Mouse (Mus musculus) liver, embryonic 14.5 days (tissue): ENCODE data around the gene Rasgrp4. TPM values are rescaled to one million over a fixed set of nuclear protein-coding genes. Genes with fewer than 3 reads are reported as not detected.
A peak's percentile ranks its signal among the peaks of the same experiment; 100 is the strongest.
"Not testable (repeated sequence)": the region's sequence is repeated elsewhere in the genome, so short reads cannot be mapped to it uniquely, and the experiment has no call there.

Experiments used
- ATAC-seq: fragments of 200-750 bp; cut with Nextera tagmentation; 2 replicates; pipeline ENCODE4 v1.8.0; 2017; ENCODE audit warnings: moderate number of reproducible peaks, mild to moderate bottlenecking, moderate library complexity; ENCODE audit not compliant: insufficient read depth
- DNase-seq, 3 experiments: peaks; one replicate each; pipeline ENCODE4 v3.0.0-alpha.2; 2012 to 2013; ENCODE audit warnings: low read depth in 3 of 3, low spot score in 3 of 3
- H3K27ac ChIP-seq: fragments of 300-500 bp; sonication (generic); 2 replicates; pipeline ENCODE4 v1.5.1; 2014; ENCODE audit warnings: moderate library complexity, mild to moderate bottlenecking, control low read depth, inconsistent platforms
- H3K27me3 ChIP-seq: fragments of 300-500 bp; sonication (generic); 2 replicates; pipeline ENCODE4 v1.6.1; 2014; ENCODE audit warnings: mild to moderate bottlenecking, low read length, moderate library complexity; ENCODE audit not compliant: control insufficient read depth, insufficient read depth
- H3K36me3 ChIP-seq: fragments of 300-500 bp; sonication (generic); replicated peaks from 2 replicates; pipeline ENCODE4 v1.6.1; 2014; ENCODE audit warnings: low read depth; ENCODE audit not compliant: control insufficient read depth, insufficient read depth
- H3K4me1 ChIP-seq, 2 experiments: fragments of 200-500 bp in 1 of 2; fragments of 300-500 bp in 1 of 2; sonication (generic) in 1 of 2; replicated peaks; 2 replicates each; pipeline ENCODE4 v1.6.1; 2012 to 2014; ENCODE audit warnings: antibody characterized with exemption in 1 of 2, inconsistent platforms in 1 of 2, low read length in 1 of 2; ENCODE audit not compliant: control insufficient read depth in 2 of 2, insufficient read depth in 2 of 2
- H3K4me2 ChIP-seq: fragments of 300-500 bp; sonication (generic); 2 replicates; pipeline ENCODE4 v1.6.1; 2014; ENCODE audit warnings: low read depth, mild to moderate bottlenecking, control low read depth, moderate library complexity
- H3K4me3 ChIP-seq, 2 experiments: fragments of 200-500 bp in 1 of 2; fragments of 300-500 bp in 1 of 2; sonication (generic) in 1 of 2; 2 replicates each; pipeline ENCODE4 v1.5.1; 2012 to 2014; ENCODE audit warnings: low read depth in 2 of 2, low read length in 2 of 2, mild to moderate bottlenecking in 2 of 2, control low read depth in 1 of 2, inconsistent platforms in 1 of 2, moderate library complexity in 1 of 2; ENCODE audit not compliant: insufficient read depth in 1 of 2
- H3K9ac ChIP-seq: fragments of 300-500 bp; sonication (generic); replicated peaks from 2 replicates; pipeline ENCODE4 v1.6.1; 2014; ENCODE audit warnings: mild to moderate bottlenecking, control low read depth, moderate library complexity
- H3K9me3 ChIP-seq: fragments of 300-500 bp; sonication (generic); 2 replicates; pipeline ENCODE4 v1.6.1; 2016; ENCODE audit warnings: low read length, mixed read lengths; ENCODE audit not compliant: control insufficient read depth
- CTCF ChIP-seq: IDR thresholded peaks from 2 replicates; pipeline ENCODE4 v1.5.1; 2016; ENCODE audit warnings: antibody characterized with exemption, low read depth, control low read depth
- EP300 ChIP-seq: IDR thresholded peaks from 2 replicates; pipeline ENCODE4 v1.6.1; 2016; ENCODE audit warnings: antibody characterized with exemption, low read depth
- WGBS: fragments of 180-500 bp; shearing (Covaris S2); extraction: QIAGEN DNeasy Blood & Tissue Kit; methylation state at CpG from one replicate; pipeline ENCODE4 v1.1.7; 2014; ENCODE audit not compliant: insufficient replicate concordance; 5-methylcytosine and 5-hydroxymethylcytosine counted together
- polyA plus RNA-seq, 2 experiments: library from polyadenylated mRNA; depleted of rRNA in 1 of 2; stranded (reverse) in 1 of 2; unstranded in 1 of 2; fragments of >200 nt; fragmentation: Nextera tagmentation in 1 of 2; extraction: Ambion mirVana in 1 of 2; gene quantifications; 2 replicates each; pipeline versions ENCODE4 v1.2.1 to v1.2.3; 2012 to 2014

Gene Rasgrp4
- polyA plus RNA-seq, 2 experiments = 0.39 to 0.96 TPM

GRCm38 (mm10) chr7:29172390-29173016, 37.9 kb downstream of the Rasgrp4 start:
- Histone ChIP-seq H3K27me3 (peaks cover 54% of the 10 kb centered on the region), H3K27ac (no peak overlapping the region), H3K36me3 (peaks cover 24% of the 10 kb centered on the region), H3K4me2 (no peak overlapping the region), H3K4me1 (peaks cover 2 to 6% of the 10 kb centered on the region in 2 experiments; a peak in 1 of 4 replicates), H3K9ac (no peak overlapping the region), H3K4me3 (no peak overlapping the region), H3K9me3 (no peaks in the 10 kb centered on the region)
- WGBS = 50% methylated on average over 32 of the region's 32 CpGs
- TF ChIP-seq CTCF (no peak), EP300 (no peak)
- DNase-seq (no peak), ATAC-seq (no peak)

GRCm38 (mm10) chr7:29178106-29178505, 43.5 kb downstream of the Rasgrp4 start:
- no peaks in the 10 kb centered on the region for H3K9me3 ChIP-seq
- H3K4me2 ChIP-seq = no peak overlapping the region; the same call in 1 of the 2 replicates
- no peak overlapping the region for H3K9ac ChIP-seq
- TF ChIP-seq CTCF (peak; percentile 35; the same call in 1 of the 2 replicates), EP300 (no peak)
- peaks cover 13% of the 10 kb centered on the region in 2 experiments for H3K4me1 ChIP-seq
- H3K27me3 ChIP-seq = peaks cover 1% of the 10 kb centered on the region
- 81% methylated on average over 4 of the region's 4 CpGs for WGBS
- no peak overlapping the region for H3K27ac ChIP-seq
- ATAC-seq = no peak
- DNase-seq = no peak
- no peak overlapping the region for H3K4me3 ChIP-seq
- H3K36me3 ChIP-seq = peaks cover 24% of the 10 kb centered on the region

DNA sequence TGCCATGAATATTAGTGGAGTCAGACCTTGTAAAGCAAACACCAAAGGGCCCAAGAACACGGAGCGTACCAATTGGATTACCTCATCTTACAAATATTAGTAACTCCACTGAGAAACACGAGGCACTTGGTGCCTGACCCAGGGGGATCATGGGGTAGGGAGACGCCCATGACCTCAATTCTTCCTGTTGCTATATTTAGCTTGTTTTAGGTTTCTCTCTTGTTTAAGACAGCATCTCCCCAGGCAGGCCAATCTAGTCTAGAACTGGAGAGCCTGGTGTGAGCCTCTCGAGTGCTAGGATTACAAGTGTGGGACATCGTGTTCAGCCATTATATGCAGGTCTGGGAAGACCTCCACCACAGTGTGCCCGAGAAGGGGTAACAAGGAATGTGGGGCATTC, 44.7 kb downstream of the Rasgrp4 start:
- peak in 1 of 3 experiments; percentile 46 for DNase-seq
- peak overlapping the region; percentile 89 to 100 for H3K4me3 ChIP-seq
- peaks cover 20% of the 10 kb centered on the region for H3K36me3 ChIP-seq
- 17% methylated on average over 7 of the region's 7 CpGs for WGBS
- no peaks in the 10 kb centered on the region for H3K27me3 ChIP-seq
- H3K9ac ChIP-seq = peak overlapping the region; percentile 90
- H3K4me2 ChIP-seq = peak overlapping the region; percentile 96
- H3K27ac ChIP-seq = no peak overlapping the region; the same call in 1 of the 2 replicates
- H3K4me1 ChIP-seq = peaks cover 13% of the 10 kb centered on the region in 2 experiments
- ATAC-seq = no peak
- TF ChIP-seq CTCF = no peak
- TF ChIP-seq EP300 = no peak
- no peaks in the 10 kb centered on the region for H3K9me3 ChIP-seq

- Histone ChIP-seq H3K36me3 (peaks cover 16% of the 10 kb centered on the region), H3K4me3 (peak within 1 kb of the TSS; percentile 89 to 100), H3K4me1 (peaks cover 13% of the 10 kb centered on the region in 2 experiments), H3K9ac (peak within 1 kb of the TSS; percentile 90), H3K4me2 (peak within 1 kb of the TSS; percentile 96), H3K27ac (peak within 1 kb of the TSS; percentile 40), H3K9me3 (no peaks in the 10 kb centered on the region), H3K27me3 (no peaks in the 10 kb centered on the region)
- under 1% methylated on average over 62 of the region's 62 CpGs for WGBS
- TF ChIP-seq EP300 (no peak), CTCF (peak; percentile 50)
- DNase-seq = peak; percentile 92 to 93 (median 92)
- peak; percentile 91 for ATAC-seq
Observed at GRCm38 (mm10) chr7:29180077-29180853, 45.6 kb downstream of the Rasgrp4 start, which contains the start of gene Psmd8. Gene Psmd8 (minus strand): TSS chr7:29180701.

GRCm38 (mm10) chr7:29180854-29181236, 46.2 kb downstream of the Rasgrp4 start:
- TF ChIP-seq EP300 = no peak
- no peak for TF ChIP-seq CTCF
- H3K9me3 ChIP-seq = no peaks in the 10 kb centered on the region
- peak overlapping the region; percentile 69 to 89 for H3K4me3 ChIP-seq
- H3K27me3 ChIP-seq = no peaks in the 10 kb centered on the region
- no peak for ATAC-seq
- peak overlapping the region; percentile 96 for H3K4me2 ChIP-seq
- peak overlapping the region; percentile 44; the same call in 1 of the 2 replicates for H3K9ac ChIP-seq
- H3K4me1 ChIP-seq = peaks cover 13% of the 10 kb centered on the region in 2 experiments
- 38% methylated on average over 5 of the region's 5 CpGs for WGBS
- H3K27ac ChIP-seq = no peak overlapping the region
- DNase-seq = no peak
- H3K36me3 ChIP-seq = peaks cover 10% of the 10 kb centered on the region

- H3K9me3 ChIP-seq, H3K9ac ChIP-seq, H3K4me2 ChIP-seq, H3K27ac ChIP-seq, H3K4me3 ChIP-seq, DNase-seq, H3K36me3 ChIP-seq, H3K27me3 ChIP-seq, ATAC-seq: not testable (repeated sequence)
- 69% methylated on average over 4 of the region's 4 CpGs for WGBS
- peaks cover 13% of the 10 kb centered on the region in 2 experiments for H3K4me1 ChIP-seq
Observed at GRCm38 (mm10) chr7:29181323-29181722, 46.7 kb downstream of the Rasgrp4 start.

GRCm38 (mm10) chr7:29194230-29194629, 59.6 kb downstream of the Rasgrp4 start:
- not testable (repeated sequence) for H3K4me3 ChIP-seq, H3K36me3 ChIP-seq, DNase-seq, ATAC-seq, H3K4me1 ChIP-seq, H3K4me2 ChIP-seq, H3K9ac ChIP-seq, H3K27me3 ChIP-seq, H3K9me3 ChIP-seq, H3K27ac ChIP-seq
- 88% methylated on average over 1 of the region's 1 CpGs for WGBS
